Mouse (Mus musculus) gonadal fat pad, adult 2 months (tissue): ENCODE results near the gene Tef. TPM values are rescaled to one million over a fixed set of nuclear protein-coding genes. Genes with fewer than 3 reads are reported as not detected.

ENCODE experiments used
- DNase-seq: peaks from one replicate; pipeline ENCODE4 v3.0.0-alpha.2; 2012; ENCODE audit warnings: low read depth
- polyA plus RNA-seq: library from polyadenylated mRNA; depleted of rRNA; stranded (reverse); fragments of >200 nt; gene quantifications from 2 replicates; pipeline ENCODE4 v1.2.3, GENCODE M21; 2012; rRNA removed

Tef gene
- 60.0 and 63.8 TPM in 2 replicates for polyA plus RNA-seq

GRCm38 (mm10) chr15:81802001-81802890, at the start of gene Tef:
TSS of gene Tef (plus strand) at chr15:81802421.
- peak; percentile 56 for DNase-seq

GRCm38 (mm10) chr15:81753669-81754068, 48.6 kb upstream of the Tef start:
- DNase-seq = no peak

DNA sequence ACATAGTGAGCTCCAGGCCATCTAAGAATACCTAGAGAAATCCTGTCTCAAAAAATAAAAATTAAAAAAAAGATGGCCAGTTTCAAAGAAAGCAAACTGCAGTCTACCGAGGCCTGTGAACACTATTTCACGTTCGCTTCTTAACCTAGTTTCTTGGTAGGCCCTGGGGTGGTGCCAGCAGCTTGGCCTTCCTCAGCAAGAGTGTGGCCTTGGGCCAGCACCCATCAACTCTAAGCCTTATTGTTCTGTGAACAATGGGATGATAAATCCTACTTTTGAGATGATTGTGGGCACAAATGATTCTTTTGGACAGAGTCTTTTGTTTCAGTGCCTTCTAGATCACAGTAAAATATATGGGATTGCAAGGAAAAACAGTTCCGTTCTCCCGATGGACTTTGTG, 43.5 kb upstream of the Tef start:
- DNase-seq = no peak

GRCm38 (mm10) chr15:81759542-81759941, 42.7 kb upstream of the Tef start:
- DNase-seq = no peak

GRCm38 (mm10) chr15:81760361-81761079, 41.7 kb upstream of the Tef start:
- DNase-seq = no peak

- DNase-seq = no peak
These were observed 40.8 kb upstream of the Tef start for GRCm38 (mm10) chr15:81761381-81761780.

DNA sequence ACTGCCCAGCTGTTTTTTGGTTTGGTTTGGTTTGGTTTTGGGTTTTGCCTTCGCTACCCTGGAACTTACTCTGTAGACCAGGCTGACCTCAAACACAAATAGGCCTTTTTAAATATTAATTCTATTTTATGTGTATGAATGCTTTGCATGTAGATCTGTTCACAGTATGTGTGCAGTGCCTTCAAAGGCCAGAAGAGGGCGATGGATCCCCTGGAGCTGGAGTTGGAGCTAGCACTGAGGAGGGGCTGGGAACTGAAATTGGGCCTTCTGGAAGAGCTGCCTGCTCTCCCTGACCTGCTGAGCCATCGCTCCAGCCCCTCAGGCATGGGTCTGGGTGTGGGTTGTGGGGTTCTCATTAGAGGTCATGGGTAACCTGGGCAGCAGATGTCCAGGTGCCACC, 40.3 kb upstream of the Tef start:
- no peak for DNase-seq

DNA sequence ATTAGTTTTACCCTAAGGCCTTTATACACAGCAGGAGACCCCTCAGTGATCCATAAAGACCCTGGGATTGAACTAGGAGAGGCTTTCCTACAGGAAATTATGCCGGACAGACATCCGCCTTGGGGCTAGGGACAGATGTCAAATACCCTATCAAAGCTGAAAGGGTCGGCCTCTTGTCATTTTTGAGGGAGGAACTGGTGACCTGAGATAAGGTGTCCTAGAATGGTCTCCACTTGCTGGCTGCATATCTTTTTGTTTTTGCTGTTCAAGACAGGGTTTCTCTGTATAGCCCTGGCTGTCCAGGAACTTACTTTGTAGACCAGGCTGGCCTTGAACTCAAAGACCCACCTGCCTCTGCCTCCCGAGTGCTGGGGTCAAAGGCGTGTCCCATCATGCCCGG, 37.6 kb upstream of the Tef start:
- no peak for DNase-seq

DNA sequence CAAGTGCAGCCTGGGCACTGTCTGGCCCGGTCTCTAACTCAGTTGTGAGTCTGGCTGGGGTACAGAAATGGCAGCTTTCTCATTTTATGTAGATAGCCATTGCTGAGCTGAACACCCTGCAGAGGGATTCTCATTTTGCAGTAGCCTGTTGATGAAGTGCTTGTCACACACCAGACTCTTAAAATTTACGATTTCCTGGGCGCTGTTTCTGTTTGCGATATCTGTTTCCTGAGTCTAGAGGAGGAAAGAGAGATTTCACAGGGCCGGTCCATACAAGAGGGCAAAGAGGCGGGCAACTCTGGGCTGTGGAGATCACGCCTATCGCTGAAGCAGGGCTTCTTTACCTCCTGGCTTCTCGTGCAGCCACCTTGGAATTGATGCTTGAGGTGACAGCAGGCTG, 36.6 kb upstream of the Tef start:
- no peak for DNase-seq

GRCm38 (mm10) chr15:81766439-81766838, 35.8 kb upstream of the Tef start:
- no peak for DNase-seq

- no peak for DNase-seq
These were observed 33.2 kb upstream of the Tef start for GRCm38 (mm10) chr15:81769037-81769436.

DNA sequence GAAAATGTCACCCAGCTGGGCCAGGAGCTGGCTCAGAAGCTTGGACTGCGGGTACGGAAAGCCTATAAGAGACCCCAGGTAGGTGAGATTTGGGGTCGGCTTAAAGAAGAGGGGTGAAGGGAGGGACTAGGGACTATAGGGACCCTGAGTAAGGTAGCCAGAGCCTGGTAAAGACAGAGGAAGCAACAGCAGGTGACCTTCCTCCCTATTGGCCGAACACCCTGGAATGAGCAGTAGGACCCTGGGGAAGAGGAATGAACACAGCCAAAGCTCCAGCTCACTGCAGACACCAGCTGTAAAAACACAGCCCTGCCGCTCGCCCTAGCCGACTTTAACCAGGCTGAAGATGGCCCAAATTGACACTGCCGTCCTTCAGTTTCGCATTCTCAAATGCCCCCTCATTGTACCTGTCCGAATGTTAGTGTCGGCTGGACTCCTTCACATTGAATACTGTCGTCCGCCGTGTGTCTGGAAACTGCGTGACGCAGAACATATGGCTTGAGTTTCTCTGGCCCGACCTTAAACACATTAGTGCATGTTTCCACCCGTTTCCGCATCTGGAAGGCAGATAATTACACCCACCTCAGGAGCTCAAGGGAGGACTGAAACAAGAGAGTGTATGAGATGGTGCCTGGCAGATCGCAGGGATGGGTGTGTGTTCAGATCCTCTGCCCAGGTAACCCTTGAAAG, 29.6 kb upstream of the Tef start:
- no peak for DNase-seq

- no peak for DNase-seq
These were observed 27.6 kb upstream of the Tef start for GRCm38 (mm10) chr15:81774505-81775171.

DNA sequence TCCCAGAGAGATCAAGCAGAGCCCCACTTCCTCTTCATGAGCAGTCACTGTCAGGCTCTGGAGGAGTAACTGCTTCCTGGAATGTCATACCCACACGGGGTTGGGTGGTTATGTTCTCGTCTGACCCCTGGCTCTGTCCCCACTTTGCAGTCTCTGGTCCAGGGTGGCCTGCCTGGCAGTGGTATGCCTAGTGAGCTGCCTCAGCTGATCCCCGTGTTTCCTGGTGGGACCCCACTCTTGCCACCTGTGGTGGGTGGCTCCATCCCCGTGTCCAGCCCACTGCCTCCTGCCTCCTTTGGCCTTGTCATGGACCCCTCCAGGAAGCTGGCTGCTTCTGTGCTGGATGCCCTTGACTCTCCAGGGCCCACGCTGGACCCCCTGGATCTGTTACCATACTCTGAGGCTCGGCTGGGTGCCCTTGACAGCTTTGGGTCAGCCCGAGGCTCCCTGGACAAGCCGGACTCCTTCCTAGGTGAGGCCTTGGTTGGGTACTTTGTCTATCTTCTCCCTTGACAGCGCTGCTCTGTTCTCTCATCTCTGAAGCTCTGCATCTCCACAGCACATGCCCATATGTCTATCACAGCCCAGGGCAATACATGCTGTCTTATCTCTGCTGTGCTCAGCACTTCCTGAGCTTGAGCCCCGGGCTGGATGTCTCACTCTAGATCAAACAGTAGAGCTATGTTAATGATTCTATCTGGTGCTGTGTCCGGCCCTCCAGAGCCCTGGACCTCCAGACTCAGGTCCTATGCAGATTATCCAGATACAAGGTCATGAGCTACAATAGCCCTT, 25.4 kb upstream of the Tef start:
- no peak for DNase-seq

DNA sequence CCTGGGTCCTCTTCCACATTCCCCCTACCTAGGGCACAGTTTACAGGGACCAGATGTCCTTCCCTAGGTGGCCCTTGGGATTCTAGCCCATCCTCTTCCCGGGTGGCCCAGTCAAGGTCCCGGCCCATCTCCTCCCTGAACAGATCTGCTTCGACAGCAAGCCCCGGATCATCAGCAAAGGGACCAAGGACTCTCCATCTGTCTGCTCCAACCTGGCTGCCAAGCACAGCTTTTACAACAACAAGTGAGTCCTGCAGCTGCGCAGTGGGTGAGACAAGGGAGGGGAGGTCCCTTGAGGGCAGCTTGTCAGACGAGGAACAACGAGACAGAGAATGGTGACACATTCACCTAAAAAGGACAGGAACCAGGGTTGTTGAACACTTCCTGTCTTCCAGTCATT, 20.4 kb upstream of the Tef start:
- no peak for DNase-seq

DNA sequence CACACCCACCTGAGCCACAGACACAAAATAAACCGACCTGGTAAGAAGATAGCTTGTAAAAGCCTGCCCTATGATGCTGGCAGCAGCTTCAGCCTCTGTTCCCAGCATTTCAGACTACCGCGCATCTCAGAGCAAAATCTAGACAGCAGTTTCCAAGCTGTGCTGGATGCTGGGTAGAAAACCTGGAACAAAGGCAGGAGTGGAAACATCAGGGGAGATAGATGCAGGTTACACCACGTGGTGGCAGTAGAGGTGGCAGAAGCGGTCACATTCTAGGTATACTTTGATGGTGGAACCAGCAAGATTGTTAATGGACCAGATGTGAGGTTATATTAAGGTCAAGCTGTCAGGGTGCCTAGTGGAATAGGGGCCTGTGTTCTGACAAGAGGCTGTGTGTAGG, 17.5 kb upstream of the Tef start:
- DNase-seq = no peak

- no peak for DNase-seq
These were observed 16.5 kb upstream of the Tef start for GRCm38 (mm10) chr15:81785701-81786100.

DNA sequence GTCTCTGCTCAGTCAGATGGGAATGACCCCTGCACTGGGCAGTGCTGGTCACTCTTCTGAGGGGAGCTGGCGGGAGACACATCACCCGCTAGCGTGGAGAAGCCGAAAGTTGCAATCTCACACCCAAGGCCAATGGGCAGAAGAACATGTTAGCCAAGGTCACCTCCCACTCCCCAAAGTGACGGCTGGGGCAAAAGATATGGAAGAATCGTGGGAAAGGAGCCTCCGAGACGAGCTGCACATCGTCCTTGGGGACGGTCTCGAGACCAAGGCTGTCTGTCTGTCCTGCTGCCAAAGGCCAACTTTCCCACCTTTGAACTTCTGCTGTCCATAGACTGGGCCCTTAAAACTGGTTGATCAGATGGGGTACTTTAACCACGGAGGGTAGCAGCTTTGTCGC, 14.7 kb upstream of the Tef start:
- DNase-seq = no peak

- DNase-seq = no peak
These were observed 9.8 kb upstream of the Tef start for GRCm38 (mm10) chr15:81792444-81792843.

DNA sequence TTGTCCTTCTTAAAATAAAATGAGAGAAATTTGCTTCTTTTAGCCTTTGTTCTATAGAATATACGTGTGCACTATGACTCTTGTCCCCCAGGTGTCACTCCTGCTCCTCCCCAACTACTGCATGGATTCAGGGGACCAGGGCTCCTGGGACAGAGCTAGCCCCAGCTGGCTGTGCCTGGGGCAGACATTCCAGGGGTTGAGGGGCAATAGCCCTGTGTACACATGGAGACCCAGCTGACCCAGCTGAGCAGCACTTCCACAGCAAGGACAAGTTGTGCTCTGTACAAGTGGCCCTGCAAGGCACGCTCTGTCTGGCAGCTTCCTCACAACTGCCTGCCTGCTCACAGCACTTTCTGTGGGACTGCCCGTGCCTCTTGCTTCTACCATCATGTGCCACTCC, 6.0 kb upstream of the Tef start:
- DNase-seq = no peak

GRCm38 (mm10) chr15:81797861-81798260, 4.4 kb upstream of the Tef start:
- no peak for DNase-seq
